ENCODE assay signal across 8 mouse cellular contexts in genomic region chr3:109025579-109025978, GRCm38 (mm10). TPM values are rescaled to one million over a fixed set of nuclear protein-coding genes. Genes with fewer than 3 reads are reported as not detected.
DNase-seq lines count a peak whose midpoint lies in the region; ATAC-seq and TF ChIP-seq lines count a peak whose summit lies in the region.

No protein-coding gene starts in this region.

- H3K27ac ChIP-seq in MEL (ENCODE audit: control insufficient read depth, low read depth, low read length): no peak overlapping the region
- no peak overlapping the region for H3K27ac ChIP-seq in forebrain, embryonic 15.5 days (replicated peaks)
- H3K27ac ChIP-seq in layer of hippocampus, adult 2 months: no peak overlapping the region
- H3K27ac ChIP-seq in lung, embryonic 15.5 days: no peak overlapping the region

- TF ChIP-seq POLR2A in MEL (IDR thresholded peaks at IDR 0.05; ENCODE audit: control insufficient read depth in 1 of 2, insufficient read depth in 1 of 2, low read depth in 1 of 2, low read length in 2 of 2, poor library complexity in 1 of 2): no peak

- H3K79me2 ChIP-seq in MEL (ENCODE audit: control insufficient read depth, insufficient read depth, low read length, poor library complexity): no peaks in the 10 kb centered on the region; the same call in 1 of the 2 replicates

- intact Hi-C loops in heart, postnatal 36 days (cut with DNase I): loop anchor here (1.0 to 10.0 kb wide), 4 partner anchors 21 to 469 kb away; partner anchors contain the start of gene Prpf38b

- peak; percentile 84 to 98 (median 85) for TF ChIP-seq CTCF in MEL (IDR thresholded peaks at IDR 0.05 in 2 of 3, conservative IDR thresholded peaks at IDR 0.05 in 1 of 3; ENCODE audit: control insufficient read depth in 1 of 3, insufficient read depth in 1 of 3, low read depth in 2 of 3, low read length in 3 of 3, poor library complexity in 1 of 3, severe bottlenecking in 1 of 3)
- TF ChIP-seq CTCF in layer of hippocampus, adult 2 months (conservative IDR thresholded peaks at IDR 0.05): peak; percentile 85

- peaks cover 0 to 14% of the 10 kb centered on the region in 2 experiments; a peak in 2 of 4 replicates for H3K36me3 ChIP-seq in MEL (ENCODE audit: control insufficient read depth in 1 of 2, insufficient read depth in 2 of 2, low read length in 2 of 2)
- H3K36me3 ChIP-seq in forebrain, embryonic 15.5 days: no peaks in the 10 kb centered on the region
- no peaks in the 10 kb centered on the region for H3K36me3 ChIP-seq in lung, embryonic 15.5 days

- TF ChIP-seq RAD21 in MEL (IDR thresholded peaks at IDR 0.05; ENCODE audit: low read depth, low read length): peak; percentile 42

- TF ChIP-seq EP300 in MEL (IDR thresholded peaks at IDR 0.05; ENCODE audit: low read depth in 1 of 2, low read length in 2 of 2): no peak

- H3K4me2 ChIP-seq in forebrain, embryonic 15.5 days (replicated peaks): peak overlapping the region; percentile 67
- peak overlapping the region; percentile 86 for H3K4me2 ChIP-seq in lung, embryonic 15.5 days

- WGBS in forebrain, embryonic 15.5 days: 14% methylated on average over 16 of the region's 16 CpGs
- WGBS in lung, embryonic 15.5 days: 16% methylated on average over 16 of the region's 16 CpGs

- peaks cover 2 to 8% of the 10 kb centered on the region in 2 experiments for H3K4me1 ChIP-seq in MEL (ENCODE audit: control insufficient read depth in 1 of 2, insufficient read depth in 2 of 2, low read length in 2 of 2)
- H3K4me1 ChIP-seq in forebrain, embryonic 15.5 days: peaks cover 32% of the 10 kb centered on the region
- H3K4me1 ChIP-seq in lung, embryonic 15.5 days: peaks cover 26% of the 10 kb centered on the region

- no peaks in the 10 kb centered on the region for H3K27me3 ChIP-seq in MEL (ENCODE audit: control insufficient read depth in 1 of 2, insufficient read depth in 2 of 2, low read length in 2 of 2)
- H3K27me3 ChIP-seq in forebrain, embryonic 15.5 days: no peaks in the 10 kb centered on the region
- H3K27me3 ChIP-seq in lung, embryonic 15.5 days: no peaks in the 10 kb centered on the region

- H3K9me3 ChIP-seq in MEL (replicated peaks; ENCODE audit: insufficient read depth, low read length): no peaks in the 10 kb centered on the region
- no peaks in the 10 kb centered on the region for H3K9me3 ChIP-seq in forebrain, embryonic 15.5 days
- H3K9me3 ChIP-seq in lung, embryonic 15.5 days: no peaks in the 10 kb centered on the region

- H3K4me3 ChIP-seq in MEL (ENCODE audit: control insufficient read depth in 1 of 2, insufficient read depth in 1 of 2, low read depth in 2 of 2, low read length in 2 of 2): peak overlapping the region; percentile 43 to 98
- peak overlapping the region; percentile 73 for H3K4me3 ChIP-seq in forebrain, embryonic 15.5 days
- H3K4me3 ChIP-seq in layer of hippocampus, adult 2 months: peak overlapping the region; percentile 70
- peak overlapping the region; percentile 59 for H3K4me3 ChIP-seq in lung, embryonic 15.5 days

- peak; percentile 21 for ATAC-seq in forebrain, embryonic 15.5 days (replicated peaks)
- peak; percentile 5; the same call in 1 of the 2 replicates for ATAC-seq in lung, embryonic 15.5 days (ENCODE audit: borderline replicate concordance, extremely low read depth, low FRiP score, low TSS enrichment)

- peak overlapping the region; percentile 9 for H3K9ac ChIP-seq in MEL (ENCODE audit: control insufficient read depth, low read depth, low read length, poor library complexity, severe bottlenecking)
- no peak overlapping the region for H3K9ac ChIP-seq in forebrain, embryonic 15.5 days (replicated peaks)
- peak overlapping the region; percentile 19; the same call in 1 of the 2 replicates for H3K9ac ChIP-seq in lung, embryonic 15.5 days

- DNase-seq in MEL (ENCODE audit: low read depth, low spot score): peak; percentile 90
- DNase-seq in cerebellum, adult 11 months: peak; percentile 54
- DNase-seq in heart, postnatal 36 days: peak; percentile 73 to 82
- peak; percentile 61 to 74 for DNase-seq in layer of hippocampus, adult 2 months (ENCODE audit: low spot score in 2 of 2)
- DNase-seq in ovary, postnatal 14 days (ENCODE audit: low spot score): peak; percentile 66
- DNase-seq in thymus, postnatal 10 days (ENCODE audit: low spot score in 2 of 2): peak; percentile 61 to 82

TF ChIP-seq in MEL, 35 proteins besides CTCF, POLR2A, EP300 and RAD21:
- no peak for TF ChIP-seq ZNF384 (IDR thresholded peaks at IDR 0.05; ENCODE audit: low read depth, low read length)
- no peak for TF ChIP-seq RCOR1 (IDR thresholded peaks at IDR 0.05; ENCODE audit: low read depth, low read length)
- TF ChIP-seq GABPA (IDR thresholded peaks at IDR 0.05; ENCODE audit: low read depth, low read length): no peak
- no peak for TF ChIP-seq KAT2A (conservative IDR thresholded peaks at IDR 0.05; ENCODE audit: low read depth, low read length)
- TF ChIP-seq ELF1 (IDR thresholded peaks at IDR 0.05; ENCODE audit: low read depth, low read length): no peak
- no peak for TF ChIP-seq POLR2AphosphoS5 (IDR thresholded peaks at IDR 0.05; ENCODE audit: borderline replicate concordance, low read depth, low read length)
- TF ChIP-seq ZMIZ1 (IDR thresholded peaks at IDR 0.05; ENCODE audit: low read depth, low read length): no peak
- no peak for TF ChIP-seq MXI1 (IDR thresholded peaks at IDR 0.05; ENCODE audit: low read depth, low read length)
- peak; percentile 71 for TF ChIP-seq SMC3 (IDR thresholded peaks at IDR 0.05; ENCODE audit: low read depth, low read length)
- 0 out of 2 replicates have a peak, but pooled peaks have one; percentile 37 for TF ChIP-seq SIN3A (IDR thresholded peaks at IDR 0.05; ENCODE audit: low read length)
- peak; percentile 39; the same call in 1 of the 2 replicates for TF ChIP-seq HCFC1 (IDR thresholded peaks at IDR 0.05; ENCODE audit: low read depth, low read length)
- no peak for TF ChIP-seq JUND (IDR thresholded peaks at IDR 0.05; ENCODE audit: low read depth, low read length)
- 0 out of 2 replicates have a peak, but pooled peaks have one; percentile 20 for TF ChIP-seq ZC3H11A (IDR thresholded peaks at IDR 0.05; ENCODE audit: low read depth, low read length)
- no peak for TF ChIP-seq USF1 (IDR thresholded peaks at IDR 0.05; ENCODE audit: low read depth, low read length)
- TF ChIP-seq MYC (IDR thresholded peaks at IDR 0.05; ENCODE audit: low read depth, low read length): no peak
- TF ChIP-seq GATA1 (IDR thresholded peaks at IDR 0.05; ENCODE audit: low read depth, low read length): 0 out of 2 replicates have a peak, but pooled peaks have one; percentile 14
- TF ChIP-seq NRF1 (IDR thresholded peaks at IDR 0.05; ENCODE audit: insufficient read depth, low read depth, low read length, poor library complexity, severe bottlenecking): no peak
- TF ChIP-seq TBP (IDR thresholded peaks at IDR 0.05; ENCODE audit: low read depth, low read length): 0 out of 2 replicates have a peak, but pooled peaks have one; percentile 33
- TF ChIP-seq MEF2A (IDR thresholded peaks at IDR 0.05; ENCODE audit: extremely low read depth, insufficient replicate concordance, low read depth, low read length, poor library complexity, severe bottlenecking): no peak
- no peak for TF ChIP-seq CHD1 (IDR thresholded peaks at IDR 0.05; ENCODE audit: low read depth, low read length)

RNA-seq across cellular contexts. Expression of gene Fam102b, which starts 1.8 kb away (rescaled TPM):
- 13.0 and 14.1 TPM in 2 replicates for total RNA-seq in MEL (2012; rRNA removed)
- 10 to 100 TPM; 10.4 to 26.9 TPM for polyA plus RNA-seq in MEL (2012; ENCODE audit: insufficient read depth in 1 of 2, insufficient read length in 2 of 2, low read depth in 1 of 2, low replicate concordance in 2 of 2, missing spikeins in 1 of 2)
- 13.8 and 16.0 TPM in 2 replicates for polyA plus RNA-seq in forebrain, embryonic 15.5 days (2015; fragmentation: Nextera tagmentation; extraction: Ambion mirVana)
- 10 to 100 TPM; 11.2 to 15.7 TPM for total RNA-seq in heart, postnatal 36 days (2021)
- total RNA-seq in layer of hippocampus, adult 2 months (2021): 10 to 100 TPM; 26.5 to 28.2 TPM
- polyA plus RNA-seq in lung, embryonic 15.5 days (2015; fragmentation: Nextera tagmentation; extraction: Ambion mirVana): 11.2 and 11.6 TPM in 2 replicates

RNA-seq across cellular contexts. Expression of gene Slc25a54, which starts 54.7 kb away (rescaled TPM):
- total RNA-seq in MEL (2012; rRNA removed): not detected in 2 replicates
- polyA plus RNA-seq in MEL (2012; ENCODE audit: insufficient read depth in 1 of 2, insufficient read length in 2 of 2, low read depth in 1 of 2, low replicate concordance in 2 of 2, missing spikeins in 1 of 2): not detected
- polyA plus RNA-seq in forebrain, embryonic 15.5 days (2015; fragmentation: Nextera tagmentation; extraction: Ambion mirVana): not detected in 2 replicates
- not detected for total RNA-seq in heart, postnatal 36 days (2021)
- not detected for total RNA-seq in layer of hippocampus, adult 2 months (2021)
- not detected in 2 replicates for polyA plus RNA-seq in lung, embryonic 15.5 days (2015; fragmentation: Nextera tagmentation; extraction: Ambion mirVana)
